Mouse (Mus musculus) cortical plate, adult 2 months (tissue): Measurements from ENCODE around the gene Mertk. TPM values are rescaled to one million over a fixed set of nuclear protein-coding genes. Genes with fewer than 3 reads are reported as not detected.

ENCODE experiments used
- H3K27ac ChIP-seq: fragments of 200-500 bp; 2 replicates; pipeline ENCODE4 v1.5.1; 2012; ENCODE audit warnings: low read length, control low read depth, inconsistent platforms; ENCODE audit not compliant: insufficient read depth
- H3K4me1 ChIP-seq: fragments of 200-500 bp; 2 replicates; pipeline ENCODE4 v1.6.1; 2011; ENCODE audit warnings: low read length; ENCODE audit not compliant: control insufficient read depth, insufficient read depth
- H3K4me3 ChIP-seq: fragments of 200-500 bp; 2 replicates; pipeline ENCODE4 v1.5.1; 2011; ENCODE audit warnings: mild to moderate bottlenecking, low read length, control low read depth; ENCODE audit not compliant: insufficient read depth
- CTCF ChIP-seq: fragments of 200-500 bp; IDR thresholded peaks from 2 replicates; pipeline ENCODE4 v1.5.1; 2011; ENCODE audit warnings: mild to moderate bottlenecking, control low read depth, low read length; ENCODE audit not compliant: insufficient read depth; ENCODE audit errors: extremely low read depth
- POLR2A ChIP-seq: fragments of 200-500 bp; IDR thresholded peaks from 2 replicates; pipeline ENCODE4 v1.6.1; 2011; ENCODE audit warnings: mild to moderate bottlenecking, low read length, control low read depth; ENCODE audit not compliant: insufficient read depth; ENCODE audit errors: extremely low read depth
- polyA plus RNA-seq: library from polyadenylated mRNA; depleted of rRNA; stranded (reverse); fragments of >200 nt; gene quantifications from 2 replicates; pipeline ENCODE4 v1.2.3, GENCODE M21; 2012

Mertk gene
- polyA plus RNA-seq, 1 experiment: 17.9 TPM

- no peak overlapping the region; the same call in 1 of the 2 replicates for H3K4me3 ChIP-seq
- no peaks in the 10 kb centered on the region for H3K4me1 ChIP-seq
- no peak overlapping the region for H3K27ac ChIP-seq
- TF ChIP-seq POLR2A (no peak), CTCF (no peak)
Observed at GRCm38 (mm10) chr2:128697566-128697965, 1.2 kb upstream of the Mertk start.

GRCm38 (mm10) chr2:128698140-128698692 is 540 bp upstream of the Mertk start:
- H3K4me3 ChIP-seq: peak overlapping the region; percentile 48
- peak overlapping the region; percentile 36 for H3K27ac ChIP-seq
- TF ChIP-seq POLR2A (no peak), CTCF (peak; percentile 73)
- no peaks in the 10 kb centered on the region for H3K4me1 ChIP-seq

- H3K4me3 ChIP-seq: peak overlapping the region; percentile 48
- no peaks in the 10 kb centered on the region; the same call in 1 of the 2 replicates for H3K4me1 ChIP-seq
- TF ChIP-seq POLR2A: no peak
- no peak for TF ChIP-seq CTCF
- peak overlapping the region; percentile 82 for H3K27ac ChIP-seq
Observed at GRCm38 (mm10) chr2:128699201-128699885, 587 bp downstream of the Mertk start.

GRCm38 (mm10) chr2:128704474-128704873 is 5.7 kb downstream of the Mertk start:
- peak overlapping the region; percentile 83 for H3K27ac ChIP-seq
- TF ChIP-seq CTCF: no peak
- no peak for TF ChIP-seq POLR2A
- H3K4me3 ChIP-seq: no peak overlapping the region
- H3K4me1 ChIP-seq: no peaks in the 10 kb centered on the region; the same call in 1 of the 2 replicates

GRCm38 (mm10) chr2:128709264-128709663 is 10.5 kb downstream of the Mertk start:
- H3K27ac ChIP-seq: peak overlapping the region; percentile 15; the same call in 1 of the 2 replicates
- TF ChIP-seq POLR2A: no peak
- TF ChIP-seq CTCF: no peak
- peaks cover 3% of the 10 kb centered on the region; the same call in 1 of the 2 replicates for H3K4me1 ChIP-seq
- no peak overlapping the region for H3K4me3 ChIP-seq

- no peak for TF ChIP-seq POLR2A
- no peak for TF ChIP-seq CTCF
- no peak overlapping the region for H3K4me3 ChIP-seq
Observed at GRCm38 (mm10) chr2:128710609-128711008, 11.9 kb downstream of the Mertk start.

GRCm38 (mm10) chr2:128712940-128713339 is 14.2 kb downstream of the Mertk start:
- no peak overlapping the region for H3K4me3 ChIP-seq
- H3K4me1 ChIP-seq: peaks cover 3% of the 10 kb centered on the region; the same call in 1 of the 2 replicates
- H3K27ac ChIP-seq: no peak overlapping the region
- no peak for TF ChIP-seq CTCF
- no peak for TF ChIP-seq POLR2A

More at GRCm38 (mm10) chr2:128710609-128711008, 11.9 kb downstream of the Mertk start:
- peak overlapping the region; percentile 61; the same call in 1 of the 2 replicates for H3K27ac ChIP-seq
- peaks cover 3% of the 10 kb centered on the region; the same call in 1 of the 2 replicates for H3K4me1 ChIP-seq

- TF ChIP-seq POLR2A (no peak), CTCF (no peak)
- Histone ChIP-seq H3K27ac (no peak overlapping the region), H3K4me3 (no peak overlapping the region), H3K4me1 (peaks cover 3% of the 10 kb centered on the region; the same call in 1 of the 2 replicates)
Observed at GRCm38 (mm10) chr2:128713548-128714003, 14.8 kb downstream of the Mertk start.

- TF ChIP-seq CTCF: no peak
- TF ChIP-seq POLR2A: no peak
- Histone ChIP-seq H3K4me1 (peaks cover 2% of the 10 kb centered on the region; the same call in 1 of the 2 replicates), H3K4me3 (no peak overlapping the region), H3K27ac (no peak overlapping the region)
Observed at GRCm38 (mm10) chr2:128714724-128715241, 16.0 kb downstream of the Mertk start.
